Mouse (Mus musculus) G1E-ER4 (cell line): Measurements from ENCODE around the gene Gm20683. TPM values are rescaled to one million over a fixed set of nuclear protein-coding genes. Genes with fewer than 3 reads are reported as not detected.

Experiments used
- GATA1 ChIP-seq: IDR thresholded peaks from one replicate; pipeline ENCODE4 v1.8.0; 2012; ENCODE audit warnings: low read length, inconsistent platforms
- polyA plus RNA-seq: library from polyadenylated mRNA; stranded (reverse); fragments of >175 nt; gene quantifications from 2 replicates; pipeline ENCODE4 v1.2.3, GENCODE M21; 2012

Gm20683 gene
- polyA plus RNA-seq, 1 experiment, result 12.3 TPM

GRCm38 (mm10) chr17:25825984-25826570 is 15.5 kb downstream of the Gm20683 start:
- no peak for TF ChIP-seq GATA1

GRCm38 (mm10) chr17:25825311-25825710 is 16.3 kb downstream of the Gm20683 start:
- TF ChIP-seq GATA1, result no peak

GRCm38 (mm10) chr17:25824362-25825142 is 17.0 kb downstream of the Gm20683 start:
- no peak for TF ChIP-seq GATA1

GRCm38 (mm10) chr17:25823452-25823851 is 18.1 kb downstream of the Gm20683 start, which contains the start of gene Wdr24:
TSS of gene Wdr24 (plus strand) at chr17:25823627.
- TF ChIP-seq GATA1, result no peak

GRCm38 (mm10) chr17:25818851-25819780 is 22.4 kb downstream of the Gm20683 start:
- TF ChIP-seq GATA1, result no peak

- no peak for TF ChIP-seq GATA1
Measured at GRCm38 (mm10) chr17:25817662-25818061, 23.9 kb downstream of the Gm20683 start.

GRCm38 (mm10) chr17:25813471-25813870 is 28.1 kb downstream of the Gm20683 start:
- TF ChIP-seq GATA1, result no peak

- TF ChIP-seq GATA1, result no peak
Measured at GRCm38 (mm10) chr17:25810890-25811289, 30.7 kb downstream of the Gm20683 start.

GRCm38 (mm10) chr17:25809606-25810340 is 31.8 kb downstream of the Gm20683 start:
- TF ChIP-seq GATA1, result no peak

- TF ChIP-seq GATA1, result no peak
Measured at GRCm38 (mm10) chr17:25808789-25809605, 32.6 kb downstream of the Gm20683 start, which contains the start of gene Fbxl16. TSS of gene Fbxl16 (plus strand) at chr17:25809085.

- TF ChIP-seq GATA1, result no peak
Measured at GRCm38 (mm10) chr17:25808028-25808427, 33.5 kb downstream of the Gm20683 start.

- TF ChIP-seq GATA1, result no peak
Measured at GRCm38 (mm10) chr17:25806507-25806906, 35.1 kb downstream of the Gm20683 start.

GRCm38 (mm10) chr17:25802825-25803517 is 38.6 kb downstream of the Gm20683 start:
- no peak for TF ChIP-seq GATA1

GRCm38 (mm10) chr17:25801029-25801428 is 40.5 kb downstream of the Gm20683 start:
- no peak for TF ChIP-seq GATA1
